Mouse (Mus musculus) bone marrow macrophage, adult 2 months (primary cell): ENCODE data around the gene Olfr455.

Experiments used
- CTCF ChIP-seq: IDR thresholded peaks from 2 replicates; pipeline ENCODE4 v1.5.1; 2012; ENCODE audit warnings: low read depth, mild to moderate bottlenecking, low read length, moderate library complexity
- POLR2A ChIP-seq: IDR thresholded peaks from 2 replicates; pipeline ENCODE4 v1.6.1; 2012; ENCODE audit warnings: mild to moderate bottlenecking, low read depth, low read length, borderline replicate concordance

DNA sequence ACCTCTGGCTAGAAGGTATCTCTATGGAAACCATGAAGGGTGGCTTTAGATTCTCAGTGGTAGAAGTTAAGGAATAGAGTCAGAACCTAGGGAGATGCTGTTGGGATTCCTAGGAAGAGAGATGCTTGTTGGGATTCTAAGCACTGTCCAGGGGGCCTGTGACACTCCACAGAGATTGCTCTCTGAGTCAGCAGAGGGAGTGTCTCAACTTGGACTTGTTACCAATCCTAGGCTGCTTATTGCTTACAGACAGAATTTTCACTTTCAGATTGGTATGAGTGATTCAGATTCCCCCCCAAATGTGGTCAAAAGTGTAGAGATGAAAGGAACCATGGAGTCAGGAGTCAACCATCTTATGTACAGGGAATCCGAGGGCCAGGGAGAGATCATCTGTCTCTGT lies 57.7 kb downstream of the Olfr455 start:
- TF ChIP-seq CTCF (no peak), POLR2A (no peak)
